Mouse (Mus musculus) embryo, embryonic 10.5 days (tissue): ENCODE data around the gene Zfp664.

Experiments
- DNase-seq: peaks from one replicate; pipeline ENCODE4 v3.0.0-alpha.2; 2015; ENCODE audit warnings: low spot score

Zfp664 gene

GRCm38 (mm10) chr5:124872033-124872432, 9.5 kb downstream of the Zfp664 start:
- no peak for DNase-seq

- DNase-seq = no peak
Observed at GRCm38 (mm10) chr5:124873096-124873495, 10.6 kb downstream of the Zfp664 start.

- DNase-seq = no peak
Observed at GRCm38 (mm10) chr5:124873890-124874601, 11.6 kb downstream of the Zfp664 start.

GRCm38 (mm10) chr5:124879251-124879650, 16.8 kb downstream of the Zfp664 start:
- DNase-seq = no peak

GRCm38 (mm10) chr5:124879801-124880200, 17.3 kb downstream of the Zfp664 start:
- DNase-seq = no peak

- DNase-seq = no peak
Observed at GRCm38 (mm10) chr5:124883877-124884276, 21.4 kb downstream of the Zfp664 start.

GRCm38 (mm10) chr5:124888661-124889060, 26.2 kb downstream of the Zfp664 start:
- DNase-seq = no peak

GRCm38 (mm10) chr5:124891921-124892370, 29.5 kb downstream of the Zfp664 start:
- DNase-seq = peak; percentile 31

- DNase-seq = peak; percentile 31
Observed at GRCm38 (mm10) chr5:124896135-124896534, 33.6 kb downstream of the Zfp664 start.

GRCm38 (mm10) chr5:124899945-124900631, 37.6 kb downstream of the Zfp664 start:
- DNase-seq = peak; percentile 90

GRCm38 (mm10) chr5:124900738-124901490, 38.4 kb downstream of the Zfp664 start:
- DNase-seq = no peak

- no peak for DNase-seq
Observed at GRCm38 (mm10) chr5:124901675-124902074, 39.2 kb downstream of the Zfp664 start.

- no peak for DNase-seq
Observed at GRCm38 (mm10) chr5:124902195-124902594, 39.7 kb downstream of the Zfp664 start.

GRCm38 (mm10) chr5:124903852-124904251, 41.4 kb downstream of the Zfp664 start:
- no peak for DNase-seq

GRCm38 (mm10) chr5:124906890-124907289, 44.4 kb downstream of the Zfp664 start:
- DNase-seq = no peak

GRCm38 (mm10) chr5:124908860-124909259, 46.4 kb downstream of the Zfp664 start:
- peak; percentile 88 for DNase-seq

GRCm38 (mm10) chr5:124912276-124912675, 49.8 kb downstream of the Zfp664 start:
- no peak for DNase-seq

GRCm38 (mm10) chr5:124912946-124913933, 50.7 kb downstream of the Zfp664 start:
- DNase-seq = no peak

- DNase-seq = no peak
Observed at GRCm38 (mm10) chr5:124919798-124920197, 57.3 kb downstream of the Zfp664 start.

GRCm38 (mm10) chr5:124921410-124921809, 58.9 kb downstream of the Zfp664 start:
- DNase-seq = no peak
